Mouse (Mus musculus) telencephalon, adult 2 months (tissue): ENCODE results near the gene Plekho1.
"Not testable (repeated sequence)": the region's sequence is repeated elsewhere in the genome, so short reads cannot be mapped to it uniquely, and the experiment has no call there.

Source experiments
- DNase-seq: peaks from one replicate; pipeline ENCODE4 v3.0.0-alpha.2; 2011; ENCODE audit warnings: low read depth, low spot score

Plekho1 gene

GRCm38 (mm10) chr3:95980276-95980970, 15.4 kb downstream of the Plekho1 start:
- DNase-seq = no peak

- DNase-seq = no peak
Observed at GRCm38 (mm10) chr3:95978265-95978664, 17.5 kb downstream of the Plekho1 start.

- not testable (repeated sequence) for DNase-seq
Observed at GRCm38 (mm10) chr3:95977587-95977986, 18.2 kb downstream of the Plekho1 start.

DNA sequence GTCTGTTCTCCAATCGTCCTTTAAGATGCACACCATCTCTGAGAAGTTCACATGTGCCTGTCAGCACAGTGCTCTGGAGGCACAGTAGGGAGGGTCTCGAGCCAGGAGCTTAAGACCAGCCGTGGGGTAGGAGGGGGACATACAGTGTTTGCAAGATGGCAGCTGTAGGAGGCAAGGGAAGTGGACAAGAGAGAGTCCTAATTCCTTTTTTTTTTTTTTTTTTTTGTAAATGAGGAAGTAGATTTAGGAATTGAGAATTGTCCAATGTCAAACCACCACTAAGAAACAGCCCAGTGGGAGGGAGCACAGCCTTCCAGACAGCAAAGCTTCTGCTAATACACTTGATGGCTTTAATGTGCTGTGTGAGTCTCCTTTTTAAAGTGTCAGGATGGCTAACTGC, 18.7 kb downstream of the Plekho1 start:
- no peak for DNase-seq

- no peak for DNase-seq
Observed at GRCm38 (mm10) chr3:95972873-95973634, 22.7 kb downstream of the Plekho1 start.

GRCm38 (mm10) chr3:95972251-95972872, 23.4 kb downstream of the Plekho1 start:
- DNase-seq = no peak

DNA sequence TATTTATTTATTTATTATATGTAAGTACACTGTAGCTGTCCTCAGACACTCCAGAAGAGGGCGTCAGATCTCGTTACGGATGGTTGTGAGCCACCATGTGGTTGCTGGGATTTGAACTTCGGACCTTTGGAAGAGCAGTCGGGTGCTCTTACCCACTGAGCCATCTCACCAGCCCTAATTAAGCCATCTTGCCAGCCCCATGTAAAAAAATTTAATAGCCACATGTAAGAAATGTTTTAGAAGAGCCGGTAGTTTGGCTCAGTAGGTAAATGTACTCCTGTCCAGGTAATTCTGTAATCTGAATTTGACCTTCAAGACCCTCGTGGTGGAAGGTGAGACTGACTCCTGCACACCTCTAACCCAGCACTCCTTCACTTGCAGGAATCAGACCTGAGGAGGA, 25.1 kb downstream of the Plekho1 start:
- DNase-seq = not testable (repeated sequence)

DNA sequence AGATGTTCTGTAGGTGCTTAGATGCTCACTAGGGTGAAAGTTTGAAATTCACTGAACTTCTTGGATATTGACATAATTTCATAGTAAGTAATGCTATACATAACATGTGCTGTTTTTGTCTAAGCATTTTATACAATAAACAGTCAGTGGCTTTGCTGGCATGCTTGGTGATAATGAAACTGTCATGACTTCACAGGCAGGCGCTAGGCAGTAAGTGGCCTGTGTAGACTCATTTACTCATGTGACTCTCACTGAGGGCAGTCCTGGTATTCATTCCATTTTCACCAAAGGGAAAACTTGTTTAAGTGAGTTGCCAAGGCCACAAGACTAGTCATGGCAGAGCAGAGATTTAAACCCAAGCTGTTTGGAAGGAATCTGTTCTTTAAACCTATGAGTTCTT, 26.5 kb downstream of the Plekho1 start:
- no peak for DNase-seq

- DNase-seq = peak; percentile 72
Observed at GRCm38 (mm10) chr3:95965518-95966451, 30.0 kb downstream of the Plekho1 start.

GRCm38 (mm10) chr3:95963681-95964080, 32.1 kb downstream of the Plekho1 start:
- DNase-seq = no peak

GRCm38 (mm10) chr3:95963230-95963629, 32.6 kb downstream of the Plekho1 start:
- no peak for DNase-seq

DNA sequence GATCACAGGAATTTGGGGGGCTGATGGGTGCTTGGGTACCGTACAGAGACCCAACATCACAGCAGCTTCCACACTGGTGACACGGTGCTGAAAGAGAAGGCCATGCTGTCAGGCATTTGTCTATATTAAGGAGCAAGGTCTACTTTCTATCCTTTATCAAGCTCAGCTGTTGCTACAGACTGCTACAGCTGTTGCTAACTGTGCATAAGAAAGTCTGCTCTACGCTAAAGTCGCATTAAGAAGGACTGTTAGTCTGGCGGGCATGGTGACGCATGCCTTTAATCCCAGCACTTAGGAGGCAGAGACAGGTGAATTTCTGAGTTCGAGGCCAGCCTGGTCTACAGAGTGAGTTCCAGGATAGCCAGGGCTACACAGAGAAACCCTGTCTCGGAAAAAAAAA, 33.6 kb downstream of the Plekho1 start:
- DNase-seq = not testable (repeated sequence)

GRCm38 (mm10) chr3:95959807-95960206, 36.0 kb downstream of the Plekho1 start:
- DNase-seq = no peak

DNA sequence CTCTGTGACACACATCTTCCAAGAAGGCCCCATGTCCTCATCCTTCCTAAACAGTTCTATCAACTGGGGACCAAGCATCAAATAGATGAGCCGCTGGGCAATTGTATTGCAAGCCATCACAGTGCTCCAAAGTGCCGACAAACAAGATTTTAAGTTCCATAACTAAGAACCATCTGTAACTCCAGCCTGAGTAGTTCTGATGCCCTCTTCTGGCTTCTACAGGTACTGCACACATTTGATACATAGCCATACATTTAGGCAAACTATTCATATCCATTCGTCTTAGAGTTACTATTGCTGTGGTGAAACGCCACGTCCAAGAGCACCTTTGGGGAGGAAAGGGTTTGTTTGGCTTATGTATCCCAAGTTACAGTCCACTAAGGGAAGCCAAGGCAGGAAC, 36.7 kb downstream of the Plekho1 start:
- no peak for DNase-seq

DNA sequence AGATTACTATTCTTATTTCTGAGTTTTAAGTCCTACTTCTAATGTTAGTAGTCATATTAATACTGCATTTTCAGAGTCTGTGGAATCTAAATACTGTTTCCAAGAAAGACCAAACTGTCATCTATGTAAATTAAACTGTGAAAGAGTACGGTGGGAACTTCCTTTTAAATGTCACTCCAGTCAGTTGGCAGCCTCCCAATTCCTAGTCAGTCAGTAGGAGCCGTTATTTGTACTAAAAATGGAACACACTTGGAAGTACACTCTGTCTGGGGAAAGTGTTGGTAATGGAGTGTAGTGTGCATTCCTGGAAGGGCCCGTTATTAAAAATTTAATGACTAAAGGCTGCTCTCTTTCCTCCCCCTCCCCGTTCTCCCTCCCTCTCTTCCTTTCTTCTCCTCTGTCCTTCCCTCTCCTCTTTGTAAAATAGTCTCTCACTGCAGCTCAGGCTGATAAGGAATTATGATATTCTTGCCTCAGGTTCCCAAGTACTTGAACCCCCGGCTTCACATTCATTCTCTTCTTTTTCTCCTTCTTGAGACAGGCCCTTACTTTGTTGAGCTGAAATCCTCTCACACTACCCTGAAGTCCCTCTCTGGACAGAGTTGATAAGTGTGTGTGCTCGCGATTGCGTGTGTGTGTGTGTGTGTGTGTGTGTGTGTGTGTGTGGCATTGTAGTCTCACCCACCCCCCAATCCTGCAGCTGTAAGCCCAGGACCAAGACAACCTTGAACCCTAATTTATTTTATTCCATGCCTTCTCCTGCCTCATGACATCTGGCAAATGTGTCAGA, 38.2 kb downstream of the Plekho1 start:
- DNase-seq = peak; percentile 64

DNA sequence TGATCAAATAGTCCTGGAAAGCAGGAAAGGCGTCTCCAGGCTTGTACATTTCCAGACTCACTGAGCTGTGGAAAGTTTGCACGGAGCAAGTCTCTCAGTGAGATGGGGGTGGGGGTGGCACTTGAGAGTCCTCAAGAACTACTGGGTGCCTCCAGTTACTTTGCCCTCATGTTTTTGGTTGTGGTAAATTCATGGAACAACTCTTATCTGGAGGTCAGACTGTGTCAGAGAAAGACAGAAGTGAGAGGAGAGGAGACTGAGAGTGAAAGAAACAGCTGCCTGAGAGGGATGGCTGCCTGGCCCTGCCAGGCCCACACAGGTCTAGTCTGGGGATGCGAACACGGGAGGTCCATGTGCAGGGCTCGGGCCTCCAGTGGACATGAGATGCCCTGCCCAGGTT, 40.5 kb downstream of the Plekho1 start:
- no peak for DNase-seq

DNA sequence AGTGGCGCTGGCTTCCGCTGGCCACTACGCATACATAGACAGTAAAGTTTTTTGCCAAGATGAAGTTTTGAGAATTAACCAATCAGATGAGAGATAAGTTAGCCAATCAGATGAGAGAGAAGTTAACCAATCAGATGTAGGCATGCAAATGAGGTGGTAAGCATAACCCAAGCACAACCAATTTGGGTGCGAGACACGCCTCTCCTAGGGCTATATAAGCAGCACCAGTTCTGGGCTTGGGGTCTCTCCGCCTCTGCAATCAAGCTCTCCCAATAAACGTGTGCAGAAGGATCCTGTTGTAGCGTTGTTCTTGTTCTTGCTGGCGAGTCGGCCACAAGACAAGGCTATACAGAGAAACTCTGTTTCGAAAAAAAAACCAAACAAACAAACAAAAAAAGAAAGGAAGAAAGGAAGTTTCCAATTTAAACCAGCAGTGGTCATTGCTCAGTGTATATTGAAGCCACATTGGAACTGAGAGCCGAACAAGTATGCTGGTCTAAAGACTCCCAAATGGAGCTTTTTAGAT, 41.1 kb downstream of the Plekho1 start:
- not testable (repeated sequence) for DNase-seq

DNA sequence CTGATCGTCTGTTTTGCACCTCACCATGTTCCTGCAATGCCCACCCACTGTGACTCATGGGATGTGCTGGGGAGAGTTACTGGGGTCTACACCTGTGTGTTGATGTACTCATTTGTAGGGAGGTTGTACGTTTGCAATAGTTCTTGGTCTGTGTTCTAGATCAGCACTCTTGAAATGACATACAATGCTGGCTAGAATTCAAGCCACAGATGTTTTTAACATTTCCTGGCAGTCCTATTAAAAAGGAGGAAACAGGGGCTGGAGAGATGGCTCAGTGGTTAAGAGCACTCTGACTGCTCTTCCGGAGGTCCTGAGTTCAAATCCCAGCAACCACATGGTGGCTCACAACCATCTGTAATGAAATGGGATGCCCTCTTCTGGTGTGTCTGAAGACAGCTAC, 42.3 kb downstream of the Plekho1 start:
- DNase-seq = no peak

- no peak for DNase-seq
Observed at GRCm38 (mm10) chr3:95953023-95953422, 42.8 kb downstream of the Plekho1 start.

- not testable (repeated sequence) for DNase-seq
Observed at GRCm38 (mm10) chr3:95951566-95951965, 44.2 kb downstream of the Plekho1 start.
